Mouse (Mus musculus) brown adipose tissue, adult 24 weeks (tissue): Measurements from ENCODE around the gene Tpgs1. TPM values are rescaled to one million over a fixed set of nuclear protein-coding genes. Genes with fewer than 3 reads are reported as not detected.

Experiments used
- H3K27ac ChIP-seq: fragments of 200-500 bp; replicated peaks from 2 replicates; pipeline ENCODE4 v1.5.1; 2012; ENCODE audit warnings: low read depth, mild to moderate bottlenecking, low read length
- H3K4me1 ChIP-seq: fragments of 200-500 bp; 2 replicates; pipeline ENCODE4 v1.6.1; 2012; ENCODE audit warnings: low read length, mixed read lengths; ENCODE audit not compliant: control insufficient read depth, insufficient read depth, insufficient read length
- H3K4me3 ChIP-seq: fragments of 200-500 bp; 2 replicates; pipeline ENCODE4 v1.5.1; 2012; ENCODE audit warnings: low read depth, mild to moderate bottlenecking, low read length, moderate library complexity; ENCODE audit not compliant: insufficient read depth
- polyA plus RNA-seq: library from polyadenylated mRNA; stranded (reverse); fragments of >200 nt; gene quantifications from 2 replicates; pipeline ENCODE4 v1.2.4, GENCODE M21; 2012; ENCODE audit not compliant: missing spikeins, insufficient read depth, insufficient read length

Tpgs1 gene
- polyA plus RNA-seq, 1 experiment, result 17.6 TPM

DNA sequence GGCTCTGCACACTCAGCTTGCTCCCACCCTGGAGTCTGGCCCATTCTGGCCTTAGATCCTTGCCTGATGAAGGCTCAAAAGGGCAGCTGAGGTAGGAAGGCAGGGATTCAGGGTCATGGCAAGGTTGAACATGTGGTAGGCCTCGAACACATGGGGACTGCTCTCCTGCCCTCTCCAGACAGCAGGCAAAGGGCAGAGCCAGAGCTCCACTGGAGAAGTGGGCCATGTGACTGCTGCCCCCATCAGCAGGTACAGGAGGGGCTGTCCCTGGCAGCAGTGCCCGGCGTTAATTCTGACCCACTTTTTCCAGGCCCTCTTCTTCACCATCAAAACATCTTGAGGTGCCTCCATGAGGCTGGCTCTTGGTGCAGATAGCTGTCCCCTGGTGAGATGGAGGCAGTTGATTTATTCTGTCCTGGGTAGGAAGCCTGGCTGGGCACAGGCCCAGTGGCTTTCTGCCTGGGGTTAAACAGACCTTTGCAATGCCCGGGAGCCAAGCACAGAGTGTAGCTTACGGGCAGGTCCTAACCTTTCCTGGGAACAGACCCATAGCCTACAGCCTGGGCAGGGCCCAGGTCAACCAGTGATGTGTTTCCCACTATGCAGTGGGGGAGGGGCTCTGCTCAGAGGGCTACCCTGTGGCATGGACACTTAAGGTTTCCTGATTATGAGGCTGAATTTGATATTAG, 37.4 kb downstream of the Tpgs1 start:
- H3K4me3 ChIP-seq, result peak overlapping the region; percentile 97
- peaks cover 24% of the 10 kb centered on the region for H3K4me1 ChIP-seq
- peak overlapping the region; percentile 14; the same call in 1 of the 2 replicates for H3K27ac ChIP-seq

GRCm38 (mm10) chr10:79707162-79707561, 38.0 kb downstream of the Tpgs1 start:
- H3K4me1 ChIP-seq, result peaks cover 24% of the 10 kb centered on the region
- H3K27ac ChIP-seq, result no peak overlapping the region
- no peak overlapping the region for H3K4me3 ChIP-seq

- no peak overlapping the region for H3K27ac ChIP-seq
- peaks cover 24% of the 10 kb centered on the region for H3K4me1 ChIP-seq
- no peak overlapping the region for H3K4me3 ChIP-seq
These were observed 38.6 kb downstream of the Tpgs1 start for GRCm38 (mm10) chr10:79707759-79708158.

DNA sequence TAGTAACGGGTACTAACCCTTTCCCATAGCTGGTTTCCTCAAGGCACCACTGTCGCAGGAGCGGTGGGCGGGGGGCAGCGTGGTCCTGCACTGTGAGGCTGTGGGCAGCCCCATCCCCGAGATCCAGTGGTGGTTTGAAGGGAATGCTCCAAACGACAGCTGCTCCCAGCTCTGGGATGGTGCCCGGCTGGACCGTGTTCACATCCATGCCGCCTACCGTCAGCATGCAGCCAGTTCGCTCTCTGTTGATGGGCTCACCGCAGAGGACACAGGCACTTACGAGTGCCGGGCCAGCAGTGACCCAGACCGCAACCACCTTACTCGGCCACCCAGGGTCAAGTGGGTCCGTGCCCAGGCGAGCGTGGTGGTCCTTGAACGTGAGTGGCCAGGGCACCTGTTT, 39.5 kb downstream of the Tpgs1 start:
- H3K4me1 ChIP-seq, result peaks cover 24% of the 10 kb centered on the region
- no peak overlapping the region for H3K27ac ChIP-seq
- no peak overlapping the region for H3K4me3 ChIP-seq

DNA sequence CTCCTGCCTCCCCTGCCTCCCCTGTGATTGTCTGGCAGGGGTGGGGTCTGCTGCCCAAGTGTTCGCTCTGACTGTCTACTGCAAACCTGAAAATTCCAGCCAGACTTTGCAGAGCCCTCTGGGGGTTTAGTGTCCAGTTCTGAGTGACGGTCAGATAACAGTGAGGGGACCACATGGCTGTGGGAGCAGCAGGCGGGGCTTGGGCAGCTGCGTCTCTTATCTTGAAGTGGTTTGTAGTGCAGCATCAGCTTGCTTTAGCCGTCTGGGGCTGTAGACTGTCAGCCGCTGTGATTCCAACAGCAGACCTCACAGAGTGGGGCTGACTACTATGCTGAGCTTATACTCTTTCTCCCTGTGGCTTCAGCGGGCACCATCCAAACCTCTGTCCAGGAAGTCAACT, 40.1 kb downstream of the Tpgs1 start:
- Histone ChIP-seq H3K27ac (no peak overlapping the region), H3K4me3 (no peak overlapping the region), H3K4me1 (peaks cover 24% of the 10 kb centered on the region)

- Histone ChIP-seq H3K27ac (no peak overlapping the region), H3K4me1 (peaks cover 7% of the 10 kb centered on the region), H3K4me3 (no peak overlapping the region)
These were observed 42.9 kb downstream of the Tpgs1 start for GRCm38 (mm10) chr10:79712029-79712428.

GRCm38 (mm10) chr10:79712499-79713126, 43.4 kb downstream of the Tpgs1 start:
- H3K4me3 ChIP-seq, result no peak overlapping the region
- H3K27ac ChIP-seq, result no peak overlapping the region
- H3K4me1 ChIP-seq, result peaks cover 2% of the 10 kb centered on the region

- Histone ChIP-seq H3K4me1 (peaks cover 3% of the 10 kb centered on the region; the same call in 1 of the 2 replicates), H3K27ac (no peak overlapping the region), H3K4me3 (no peak overlapping the region)
These were observed 44.0 kb downstream of the Tpgs1 start for GRCm38 (mm10) chr10:79713163-79713562.

DNA sequence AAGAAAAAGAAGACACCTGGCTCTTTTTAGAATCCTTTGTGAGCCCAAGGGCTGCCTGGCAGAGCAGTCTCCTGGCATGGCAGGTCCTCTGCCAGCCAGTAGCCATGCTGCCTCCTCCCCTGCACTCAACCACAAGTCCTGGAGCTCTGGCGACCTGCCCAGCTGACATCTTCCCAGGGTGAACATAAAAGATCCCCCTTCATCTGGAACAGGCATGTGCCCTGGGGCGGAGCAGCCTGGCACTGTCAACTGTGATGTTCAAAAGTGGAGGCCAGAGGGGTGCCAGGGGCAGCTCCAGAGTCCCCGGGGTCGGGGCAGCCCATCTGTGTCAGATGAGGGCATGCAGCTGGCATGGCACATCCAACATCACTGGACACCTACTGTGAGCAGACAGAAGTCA, 45.8 kb downstream of the Tpgs1 start:
- no peak overlapping the region for H3K4me3 ChIP-seq
- peaks cover 3% of the 10 kb centered on the region; the same call in 1 of the 2 replicates for H3K4me1 ChIP-seq
- no peak overlapping the region for H3K27ac ChIP-seq

- Histone ChIP-seq H3K4me3 (peak within 1 kb of the TSS; percentile 53), H3K27ac (no peak within 1 kb of the TSS), H3K4me1 (peaks cover 3% of the 10 kb centered on the region; the same call in 1 of the 2 replicates)
These were observed 47.3 kb downstream of the Tpgs1 start, which contains the start of gene Hcn2 for GRCm38 (mm10) chr10:79716254-79716987. TSS of gene Hcn2 (plus strand) at chr10:79716634.

- Histone ChIP-seq H3K4me1 (peaks cover 3% of the 10 kb centered on the region; the same call in 1 of the 2 replicates), H3K27ac (no peak overlapping the region), H3K4me3 (peak overlapping the region; percentile 53)
These were observed 47.8 kb downstream of the Tpgs1 start for GRCm38 (mm10) chr10:79716988-79717355.

DNA sequence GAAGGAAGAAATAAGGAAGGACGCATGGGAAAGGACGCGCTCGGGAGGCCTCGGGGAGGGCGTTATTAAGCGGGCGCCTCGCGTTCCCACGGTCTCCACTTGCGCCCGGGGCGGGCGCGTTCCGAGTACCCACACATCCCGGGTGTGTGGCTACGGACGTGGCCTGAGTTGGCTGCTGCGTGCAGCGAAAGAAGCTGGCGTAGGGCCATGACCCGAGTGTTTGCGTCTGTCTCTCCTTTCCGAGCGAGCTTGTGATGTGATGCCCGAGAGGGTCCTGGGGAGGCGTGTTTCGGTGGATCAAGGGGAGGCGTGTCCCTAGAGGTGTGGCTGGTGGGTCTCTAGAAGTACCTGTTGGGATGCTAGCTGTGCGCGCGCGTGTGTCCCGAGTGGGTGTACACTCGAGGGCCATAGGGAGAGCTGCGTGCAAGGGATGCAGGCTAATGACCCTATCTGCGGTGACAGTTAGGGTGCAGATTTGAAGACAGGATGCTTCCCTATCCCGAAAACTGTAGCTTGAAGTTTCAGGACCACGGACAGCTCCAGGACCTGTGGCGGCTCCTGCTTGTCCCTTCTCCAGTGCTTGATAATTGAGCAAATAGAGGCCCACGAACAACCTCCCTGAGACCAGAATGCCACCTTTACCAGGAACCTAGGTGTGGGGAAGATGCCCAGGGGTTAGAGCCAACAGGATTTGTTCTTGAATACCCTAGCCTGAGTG, 48.6 kb downstream of the Tpgs1 start:
- H3K4me3 ChIP-seq, result peak overlapping the region; percentile 53
- H3K27ac ChIP-seq, result no peak overlapping the region
- H3K4me1 ChIP-seq, result peaks cover 3% of the 10 kb centered on the region; the same call in 1 of the 2 replicates

- Histone ChIP-seq H3K4me1 (peaks cover 3% of the 10 kb centered on the region; the same call in 1 of the 2 replicates), H3K4me3 (no peak overlapping the region), H3K27ac (no peak overlapping the region)
These were observed 51.9 kb downstream of the Tpgs1 start for GRCm38 (mm10) chr10:79721089-79721488.

DNA sequence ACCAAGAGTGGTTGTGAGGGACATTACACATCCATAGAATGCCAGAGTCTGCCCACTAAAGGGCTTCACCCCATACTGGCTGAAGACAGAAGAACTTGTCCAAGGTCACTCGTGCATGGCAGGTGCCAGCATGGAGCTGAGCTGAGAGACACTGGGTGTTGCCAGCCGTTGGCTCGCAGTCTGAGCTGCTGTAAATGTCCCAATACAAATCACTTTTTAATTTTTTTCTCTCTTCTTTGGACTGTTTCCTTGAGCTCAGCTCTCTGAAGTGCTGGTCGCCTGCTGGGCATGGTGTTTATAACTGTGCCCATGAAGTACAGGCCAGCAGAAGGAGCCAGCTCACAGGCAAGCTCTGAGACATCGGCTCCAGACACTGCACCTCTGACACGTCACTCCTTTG, 53.9 kb downstream of the Tpgs1 start:
- Histone ChIP-seq H3K4me3 (no peak overlapping the region), H3K4me1 (no peaks in the 10 kb centered on the region), H3K27ac (no peak overlapping the region)

DNA sequence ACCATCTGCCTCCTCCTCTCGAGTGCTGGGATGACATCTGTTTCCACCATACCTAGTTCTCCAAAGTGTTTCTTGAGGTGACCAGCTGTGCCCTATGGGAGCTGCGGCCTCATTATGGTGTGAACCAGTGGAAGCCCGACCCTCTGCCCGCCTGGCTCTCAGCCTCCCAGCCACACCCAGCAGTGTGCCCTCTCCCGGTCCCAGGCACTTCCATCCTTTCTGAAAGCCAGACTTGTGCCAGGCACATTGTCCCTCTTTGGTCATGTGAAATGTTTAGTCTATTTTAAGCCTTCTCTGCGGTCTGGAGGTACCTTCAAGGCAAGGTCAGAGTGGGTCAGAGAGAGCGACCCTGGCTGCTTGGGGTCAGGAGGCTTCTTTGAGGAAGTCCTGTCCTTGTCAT, 54.5 kb downstream of the Tpgs1 start:
- H3K4me3 ChIP-seq, result no peak overlapping the region
- no peaks in the 10 kb centered on the region for H3K4me1 ChIP-seq
- no peak overlapping the region for H3K27ac ChIP-seq
